Mouse (Mus musculus) midbrain, embryonic 15.5 days (tissue): ENCODE results near the gene Abr. TPM values are rescaled to one million over a fixed set of nuclear protein-coding genes. Genes with fewer than 3 reads are reported as not detected.

Experiments
- ATAC-seq: fragments of 200-750 bp; cut with Nextera tagmentation; replicated peaks from 2 replicates; pipeline ENCODE4 v1.8.0; 2017; ENCODE audit warnings: moderate TSS enrichment
- H3K27ac ChIP-seq: fragments of 300-500 bp; sonication (generic); 2 replicates; pipeline ENCODE4 v1.5.1; 2015; ENCODE audit warnings: mild to moderate bottlenecking, inconsistent platforms
- H3K27me3 ChIP-seq: fragments of 300-500 bp; sonication (generic); replicated peaks from 2 replicates; pipeline ENCODE4 v1.6.1; 2015; ENCODE audit warnings: inconsistent platforms
- H3K36me3 ChIP-seq: fragments of 300-500 bp; sonication (generic); replicated peaks from 2 replicates; pipeline ENCODE4 v1.6.1; 2015; ENCODE audit warnings: inconsistent platforms
- H3K4me1 ChIP-seq: fragments of 300-500 bp; sonication (generic); 2 replicates; pipeline ENCODE4 v1.6.1; 2015; ENCODE audit warnings: inconsistent platforms
- H3K4me2 ChIP-seq: fragments of 300-500 bp; sonication (generic); 2 replicates; pipeline ENCODE4 v1.6.1; 2015; ENCODE audit warnings: inconsistent platforms, mild to moderate bottlenecking, moderate library complexity
- H3K4me3 ChIP-seq: fragments of 300-500 bp; sonication (generic); 2 replicates; pipeline ENCODE4 v1.5.1; 2015; ENCODE audit warnings: mild to moderate bottlenecking, inconsistent platforms
- H3K9ac ChIP-seq: fragments of 300-500 bp; sonication (generic); 2 replicates; pipeline ENCODE4 v1.6.1; 2015; ENCODE audit warnings: mild to moderate bottlenecking, inconsistent platforms
- H3K9me3 ChIP-seq: fragments of 300-500 bp; sonication (generic); 2 replicates; pipeline ENCODE4 v1.6.1; 2016; ENCODE audit warnings: inconsistent platforms
- WGBS: fragments of 180-500 bp; shearing (Covaris S2); methylation state at CpG from one replicate; pipeline ENCODE4 v1.1.7; 2015; ENCODE audit warnings: mixed read lengths; 5-methylcytosine and 5-hydroxymethylcytosine counted together
- polyA plus RNA-seq: library from polyadenylated mRNA; unstranded; fragments of >200 nt; fragmentation: Nextera tagmentation; extraction: Ambion mirVana; gene quantifications from 2 replicates; pipeline ENCODE4 v1.2.1, GENCODE M21; 2015

Gene Abr
- polyA plus RNA-seq, 1 experiment from 2014 or later, result 127 TPM

GRCm38 (mm10) chr11:76382711-76383324 is 239.3 kb downstream of the Abr start:
- Histone ChIP-seq H3K27me3 (no peaks in the 10 kb centered on the region), H3K9ac (no peak overlapping the region), H3K4me2 (no peak overlapping the region), H3K4me1 (peaks cover 29% of the 10 kb centered on the region), H3K36me3 (no peaks in the 10 kb centered on the region), H3K4me3 (no peak overlapping the region), H3K27ac (peak overlapping the region; percentile 16), H3K9me3 (no peaks in the 10 kb centered on the region)
- WGBS, result 17% methylated on average over 13 of the region's 13 CpGs
- no peak for ATAC-seq

- 90% methylated on average over 15 of the region's 15 CpGs for WGBS
- Histone ChIP-seq H3K4me3 (no peak overlapping the region), H3K9me3 (no peaks in the 10 kb centered on the region), H3K4me2 (no peak overlapping the region), H3K27ac (no peak overlapping the region), H3K9ac (no peak overlapping the region), H3K36me3 (no peaks in the 10 kb centered on the region), H3K4me1 (peaks cover 29% of the 10 kb centered on the region), H3K27me3 (no peaks in the 10 kb centered on the region)
- ATAC-seq, result no peak
These were observed 240.8 kb downstream of the Abr start for GRCm38 (mm10) chr11:76381201-76381885.

- no peak overlapping the region for H3K4me3 ChIP-seq
- H3K4me1 ChIP-seq, result peaks cover 23% of the 10 kb centered on the region
- H3K4me2 ChIP-seq, result no peak overlapping the region
- WGBS, result 46% methylated on average over 11 of the region's 11 CpGs
- H3K9ac ChIP-seq, result no peak overlapping the region
- H3K9me3 ChIP-seq, result no peaks in the 10 kb centered on the region
- no peak for ATAC-seq
- H3K27me3 ChIP-seq, result no peaks in the 10 kb centered on the region
- H3K36me3 ChIP-seq, result no peaks in the 10 kb centered on the region
- H3K27ac ChIP-seq, result no peak overlapping the region
These were observed 242.1 kb downstream of the Abr start for GRCm38 (mm10) chr11:76379921-76380544.

GRCm38 (mm10) chr11:76376425-76376824 is 245.7 kb downstream of the Abr start:
- no peaks in the 10 kb centered on the region for H3K27me3 ChIP-seq
- no peak overlapping the region for H3K4me2 ChIP-seq
- H3K4me3 ChIP-seq, result no peak overlapping the region
- no peak for ATAC-seq
- H3K36me3 ChIP-seq, result no peaks in the 10 kb centered on the region
- H3K27ac ChIP-seq, result no peak overlapping the region
- WGBS, result 85% methylated on average over 3 of the region's 3 CpGs
- H3K9ac ChIP-seq, result no peak overlapping the region
- peaks cover 9% of the 10 kb centered on the region; the same call in 1 of the 2 replicates for H3K4me1 ChIP-seq
- H3K9me3 ChIP-seq, result no peaks in the 10 kb centered on the region

GRCm38 (mm10) chr11:76374491-76375185 is 247.5 kb downstream of the Abr start:
- no peak for ATAC-seq
- H3K27ac ChIP-seq, result 0 out of 2 replicates have a peak overlapping the region, but pooled peaks have one; percentile 10

GRCm38 (mm10) chr11:76372534-76372933 is 249.6 kb downstream of the Abr start:
- Histone ChIP-seq H3K4me2 (no peak overlapping the region), H3K27ac (no peak overlapping the region), H3K27me3 (no peaks in the 10 kb centered on the region), H3K4me3 (no peak overlapping the region), H3K36me3 (no peaks in the 10 kb centered on the region), H3K9me3 (no peaks in the 10 kb centered on the region), H3K9ac (no peak overlapping the region), H3K4me1 (0 out of 2 replicates have a peak, but pooled peaks cover 5% of the 10 kb centered on the region)
- ATAC-seq, result no peak
- WGBS, result 42% methylated on average over 6 of the region's 6 CpGs

More at GRCm38 (mm10) chr11:76374491-76375185, 247.5 kb downstream of the Abr start:
- H3K4me2 ChIP-seq, result no peak overlapping the region
- no peaks in the 10 kb centered on the region for H3K27me3 ChIP-seq
- no peaks in the 10 kb centered on the region for H3K9me3 ChIP-seq
- no peak overlapping the region for H3K9ac ChIP-seq
- H3K4me1 ChIP-seq, result 0 out of 2 replicates have a peak, but pooled peaks cover 5% of the 10 kb centered on the region
- no peaks in the 10 kb centered on the region for H3K36me3 ChIP-seq
- H3K4me3 ChIP-seq, result no peak overlapping the region
- WGBS, result 69% methylated on average over 17 of the region's 17 CpGs

GRCm38 (mm10) chr11:76372120-76372519 is 250.0 kb downstream of the Abr start:
- 0 out of 2 replicates have a peak, but pooled peaks cover 5% of the 10 kb centered on the region for H3K4me1 ChIP-seq
- no peak overlapping the region for H3K4me3 ChIP-seq
- no peaks in the 10 kb centered on the region for H3K36me3 ChIP-seq
- H3K9me3 ChIP-seq, result no peaks in the 10 kb centered on the region
- ATAC-seq, result no peak
- H3K27me3 ChIP-seq, result no peaks in the 10 kb centered on the region
- no peak overlapping the region for H3K27ac ChIP-seq
- WGBS, result 73% methylated on average over 2 of the region's 2 CpGs
- no peak overlapping the region for H3K9ac ChIP-seq
- H3K4me2 ChIP-seq, result no peak overlapping the region

- no peaks in the 10 kb centered on the region for H3K27me3 ChIP-seq
- H3K9me3 ChIP-seq, result no peaks in the 10 kb centered on the region
- 0 out of 2 replicates have a peak, but pooled peaks cover 5% of the 10 kb centered on the region for H3K4me1 ChIP-seq
- no peaks in the 10 kb centered on the region for H3K36me3 ChIP-seq
- no peak for ATAC-seq
- no peak overlapping the region for H3K4me3 ChIP-seq
- no peak overlapping the region for H3K27ac ChIP-seq
- no peak overlapping the region for H3K9ac ChIP-seq
- no peak overlapping the region for H3K4me2 ChIP-seq
These were observed 251.6 kb downstream of the Abr start for GRCm38 (mm10) chr11:76370491-76370890.

Other genes starting within 250 kb of the Abr start
- gene Nxn, start 223.2 kb downstream of the Abr start, polyA plus RNA-seq, result 22.3 and 23.1 TPM in 2 replicates
- 103 and 109 TPM in 2 replicates for gene Timm22, start 215.4 kb downstream of the Abr start, polyA plus RNA-seq
- 0.92 and 1.1 TPM in 2 replicates for gene Bhlha9, start 50.2 kb upstream of the Abr start, polyA plus RNA-seq
- 0.10 and 0.13 TPM in 2 replicates for gene Trarg1, start 57.5 kb upstream of the Abr start, polyA plus RNA-seq
- gene Gosr1, start 141.3 kb upstream of the Abr start, polyA plus RNA-seq, result 24.5 and 25.4 TPM in 2 replicates
- 5.3 and 5.4 TPM in 2 replicates for gene Cpd, start 224.7 kb upstream of the Abr start, polyA plus RNA-seq